Mouse (Mus musculus): Measurements from ENCODE around the gene Nol10.

DNA sequence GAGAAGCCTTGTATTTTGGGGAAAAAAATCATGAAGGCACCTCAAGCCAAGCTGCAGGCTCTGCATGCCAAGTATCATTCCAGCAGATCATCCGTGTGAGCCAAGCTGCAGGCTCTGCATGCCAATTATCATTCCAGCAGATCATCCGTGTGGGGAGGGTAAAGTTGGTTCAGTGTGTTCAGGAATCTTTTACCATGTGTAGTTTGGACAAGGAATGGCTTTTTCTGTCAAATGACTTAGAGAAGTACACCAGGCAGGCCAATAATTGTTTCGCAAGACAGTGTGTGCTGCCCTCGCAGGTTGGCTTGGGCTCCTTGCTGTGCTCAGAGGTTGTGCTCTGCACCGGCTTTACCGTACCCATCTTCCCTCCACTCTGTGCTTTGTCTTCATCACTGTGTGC is 28.3 kb downstream of the Nol10 start:
- no peak for TF ChIP-seq POLR2A (IDR thresholded peaks at IDR 0.05; ENCODE audit: borderline replicate concordance, control insufficient read depth, low read depth, low read length)
- TF ChIP-seq CTCF (IDR thresholded peaks at IDR 0.05; ENCODE audit: control insufficient read depth, insufficient read depth, low read length): no peak
